Comparison of ENCODE assay signal across 9 mouse cellular contexts in genomic region chr11:5074882-5075281, GRCm38 (mm10). TPM values are rescaled to one million over a fixed set of nuclear protein-coding genes. Genes with fewer than 3 reads are reported as not detected.
DNase-seq lines count a peak whose midpoint lies in the region; TF ChIP-seq lines count a peak whose summit lies in the region.
"Had no signal": no experiment of that assay in that cellular context is flagged by ENCODE, and none has a peak within 500 bp of the region (broad histone marks: within the 10 kb centered on the region; RNA-seq: fewer than 3 reads in every experiment).

No protein-coding gene starts in this region.

- DNase-seq in cerebellum, adult 2 months, result no peak
- no peak for DNase-seq in cerebellum, adult 11 months
- DNase-seq in layer of hippocampus, adult 2 months (ENCODE audit: low spot score in 2 of 2), result no peak
- no peak for DNase-seq in layer of hippocampus, adult 9-10 months (ENCODE audit: low spot score)
- peak; percentile 35 for DNase-seq in brain, adult 2 months (ENCODE audit: low read depth, low spot score)
- peak; percentile 59 for DNase-seq in lung, postnatal 36 days
- no peak for DNase-seq in gastrocnemius, adult 18-20 months (ENCODE audit: low spot score)
- no peak for DNase-seq in frontal cortex, postnatal 36 days (ENCODE audit: low spot score in 2 of 2)
- DNase-seq: cerebellum, adult 11-12 months had no signal

- peak; percentile 35; the same call in 1 of the 2 replicates for TF ChIP-seq CTCF in cerebellum, adult 2 months (IDR thresholded peaks at IDR 0.05; ENCODE audit: borderline replicate concordance, insufficient read depth, low read depth, low read length)
- peak; percentile 80 for TF ChIP-seq CTCF in layer of hippocampus, adult 2 months (conservative IDR thresholded peaks at IDR 0.05)

- H3K27me3 ChIP-seq in cerebellum, adult 2 months (ENCODE audit: control insufficient read depth, insufficient read depth, low read length), result no peaks in the 10 kb centered on the region

- WGBS in cerebellum, adult 2 months, result 55% methylated on average over 4 of the region's 4 CpGs

- no peak for TF ChIP-seq POLR2A in cerebellum, adult 2 months (IDR thresholded peaks at IDR 0.05; ENCODE audit: borderline replicate concordance, insufficient read depth, low read length)

- no peak overlapping the region for H3K27ac ChIP-seq in cerebellum, adult 2 months (ENCODE audit: insufficient read depth, low read length)
- H3K27ac ChIP-seq in layer of hippocampus, adult 2 months, result no peak overlapping the region

- H3K4me1 ChIP-seq in cerebellum, adult 2 months (ENCODE audit: control insufficient read depth, insufficient read depth, low read length), result no peaks in the 10 kb centered on the region

- no peak overlapping the region for H3K4me3 ChIP-seq in cerebellum, adult 2 months (replicated peaks; ENCODE audit: insufficient read depth, low read depth, low read length)
- no peak overlapping the region for H3K4me3 ChIP-seq in layer of hippocampus, adult 2 months

RNA-seq across cellular contexts. Expression of gene Gas2l1, which starts 9.8 kb away (rescaled TPM):
- polyA plus RNA-seq in cerebellum, adult 2 months (2012; rRNA removed), result 52.2 and 57.4 TPM in 2 replicates
- 10 to 100 TPM; 93.6 to 97.7 TPM for total RNA-seq in layer of hippocampus, adult 2 months (2021)
- 1 to 10 TPM; 3.6 to 6.5 TPM for total RNA-seq in gastrocnemius, adult 18-20 months (2021)

RNA-seq across cellular contexts. Expression of gene Rasl10a, which starts 17.0 kb away (rescaled TPM):
- 2.3 and 2.9 TPM in 2 replicates for polyA plus RNA-seq in cerebellum, adult 2 months (2012; rRNA removed)
- 10 to 100 TPM; 87.7 to 95.3 TPM for total RNA-seq in layer of hippocampus, adult 2 months (2021)
- under 1 TPM in 1 of 2 experiments, not detected in 1; 0.21 TPM for total RNA-seq in gastrocnemius, adult 18-20 months (2021)

RNA-seq across cellular contexts. Expression of gene Rhbdd3, which starts 23.8 kb away (rescaled TPM):
- polyA plus RNA-seq in cerebellum, adult 2 months (2012; rRNA removed), result 27.6 and 29.5 TPM in 2 replicates
- total RNA-seq in layer of hippocampus, adult 2 months (2021), result 10 to 100 TPM; 19.7 to 19.8 TPM
- total RNA-seq in gastrocnemius, adult 18-20 months (2021), result 10 to 100 TPM; 29.2 to 36.9 TPM

RNA-seq across cellular contexts. Expression of gene Ewsr1, which starts 24.2 kb away (rescaled TPM):
- 412 and 449 TPM in 2 replicates for polyA plus RNA-seq in cerebellum, adult 2 months (2012; rRNA removed)
- total RNA-seq in layer of hippocampus, adult 2 months (2021), result 100 to 1,000 TPM; 333 to 394 TPM
- 10 to 100 TPM; 68.9 to 74.1 TPM for total RNA-seq in gastrocnemius, adult 18-20 months (2021)

Comparison
In these comparisons a context has a peak if more than half of its experiments do, and no peak if none do; other contexts are left out.
1. DNase-seq: peak in brain, adult 2 months (single experiment) and lung, postnatal 36 days (single experiment); none in cerebellum, adult 2 months (0 of 2), cerebellum, adult 11 months (single experiment), layer of hippocampus, adult 2 months (0 of 2), layer of hippocampus, adult 9-10 months (single experiment), gastrocnemius, adult 18-20 months (single experiment) and frontal cortex, postnatal 36 days (0 of 2).
2. RNA of gene Gas2l1, which starts 9.8 kb away (total RNA-seq): 93.6 to 97.7 TPM in layer of hippocampus, adult 2 months; 3.6 to 6.5 TPM in gastrocnemius, adult 18-20 months; every median in the first group is over 10 times any median in the second.
3. RNA of gene Rasl10a, which starts 17.0 kb away (total RNA-seq): 87.7 to 95.3 TPM in layer of hippocampus, adult 2 months; 0.21 TPM in gastrocnemius, adult 18-20 months; every median in the first group is over 10 times any median in the second.